Mouse (Mus musculus) erythroblast, embryonic 14.5 days (primary cell): ENCODE measurements around the gene Pip4k2b. TPM values are rescaled to one million over a fixed set of nuclear protein-coding genes. Genes with fewer than 3 reads are reported as not detected.
"Not testable (repeated sequence)": the region's sequence is repeated elsewhere in the genome, so short reads cannot be mapped to it uniquely, and the experiment has no call there.

Experiments
- H3K27me3 ChIP-seq: 2 replicates; pipeline ENCODE4 v1.6.1; 2012; ENCODE audit warnings: inconsistent platforms; ENCODE audit not compliant: control insufficient read depth
- H3K36me3 ChIP-seq: 2 replicates; pipeline ENCODE4 v1.6.1; 2012; ENCODE audit warnings: mild to moderate bottlenecking, inconsistent platforms; ENCODE audit not compliant: control insufficient read depth
- H3K4me1 ChIP-seq: 2 replicates; pipeline ENCODE4 v1.6.1; 2012; ENCODE audit warnings: inconsistent platforms; ENCODE audit not compliant: control insufficient read depth
- H3K4me3 ChIP-seq: replicated peaks from 2 replicates; pipeline ENCODE3; 2012; ENCODE audit warnings: moderate library complexity, mild to moderate bottlenecking, inconsistent platforms
- H3K9me3 ChIP-seq: 2 replicates; pipeline ENCODE4 v1.6.1; 2012; ENCODE audit warnings: low read length, inconsistent platforms, mixed read lengths; ENCODE audit not compliant: control insufficient read depth
- GATA1 ChIP-seq: IDR thresholded peaks from 2 replicates; pipeline ENCODE4 v1.6.1; 2012; ENCODE audit warnings: low read length, inconsistent platforms, mixed read lengths
- TAL1 ChIP-seq: IDR thresholded peaks from 3 replicates; pipeline ENCODE4 v1.6.1; 2012; ENCODE audit warnings: low read length, inconsistent platforms, mixed read lengths
- polyA plus RNA-seq: library from polyadenylated mRNA; stranded (reverse); fragments of >175 nt; gene quantifications from 2 replicates; pipeline ENCODE4 v1.2.3, GENCODE M21; 2012

The Pip4k2b gene
- polyA plus RNA-seq, 1 experiment = 0.17 TPM

DNA sequence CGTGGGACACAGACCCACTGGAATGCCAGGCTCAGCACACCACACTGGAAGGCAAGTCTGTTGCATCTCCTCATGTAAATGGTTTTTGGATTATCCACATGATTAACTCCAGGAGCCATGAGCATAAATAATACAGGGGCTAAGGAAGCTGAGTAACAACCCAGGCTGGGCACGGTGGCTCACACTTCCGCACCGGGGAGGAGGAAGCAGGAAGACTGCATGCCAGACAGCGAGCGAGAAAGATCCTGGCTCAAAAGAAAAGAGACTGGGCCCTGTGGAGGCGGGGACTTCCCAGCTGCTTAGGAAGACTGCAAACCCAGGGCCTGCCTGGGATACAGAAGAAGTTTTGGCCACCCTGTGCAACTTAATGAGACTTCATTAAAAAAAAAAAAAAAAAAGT lies 4.3 kb downstream of the Pip4k2b start:
- no peaks in the 10 kb centered on the region for H3K36me3 ChIP-seq
- no peaks in the 10 kb centered on the region for H3K9me3 ChIP-seq
- no peak for TF ChIP-seq TAL1
- TF ChIP-seq GATA1 = no peak
- H3K4me3 ChIP-seq = no peak overlapping the region
- no peaks in the 10 kb centered on the region for H3K27me3 ChIP-seq
- H3K4me1 ChIP-seq = peaks cover 28% of the 10 kb centered on the region

DNA sequence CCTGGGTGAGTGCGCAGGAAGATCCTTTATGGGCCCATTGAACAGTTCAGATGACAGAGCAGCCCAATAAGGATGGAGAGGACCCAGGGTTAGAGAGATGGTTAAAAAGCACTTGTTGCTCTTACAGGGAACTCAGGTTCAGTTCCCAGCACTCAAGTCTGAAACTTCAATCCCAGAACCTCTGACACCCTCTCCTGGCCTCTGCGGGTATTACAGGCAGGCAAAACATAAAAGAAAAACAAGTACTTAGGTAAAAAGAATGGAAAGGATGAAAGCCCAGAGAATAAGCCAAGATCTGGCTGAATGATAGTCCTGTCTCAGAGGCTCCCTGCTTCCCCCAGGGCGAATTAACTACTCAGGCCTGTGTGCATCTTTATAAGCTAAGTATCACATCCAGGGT lies 5.3 kb downstream of the Pip4k2b start:
- H3K27me3 ChIP-seq = no peaks in the 10 kb centered on the region
- H3K4me3 ChIP-seq = no peak overlapping the region
- H3K9me3 ChIP-seq = no peaks in the 10 kb centered on the region
- no peaks in the 10 kb centered on the region for H3K36me3 ChIP-seq
- TF ChIP-seq TAL1 (no peak), GATA1 (no peak)
- H3K4me1 ChIP-seq = peaks cover 25% of the 10 kb centered on the region

DNA sequence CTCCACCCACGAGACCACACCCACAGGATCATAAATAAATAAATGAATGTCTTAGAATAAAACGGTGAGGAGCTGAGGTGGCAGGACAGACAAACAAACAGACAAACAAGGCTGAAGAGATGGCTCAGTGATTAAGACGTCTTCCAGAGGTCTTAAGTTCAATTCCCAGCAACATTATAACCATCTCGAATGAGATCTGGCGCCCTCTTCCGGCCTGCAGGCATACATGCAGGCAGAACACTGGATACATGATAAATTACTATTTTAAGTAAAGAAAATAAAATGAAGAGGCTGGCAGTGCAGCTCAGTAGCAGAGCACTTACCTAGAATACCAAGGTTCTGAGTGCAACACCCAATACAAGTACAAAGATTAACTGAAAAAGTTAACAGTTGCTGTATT lies 5.8 kb downstream of the Pip4k2b start:
- no peak for TF ChIP-seq GATA1
- TF ChIP-seq TAL1 = no peak
- H3K4me1 ChIP-seq = peaks cover 20% of the 10 kb centered on the region
- H3K4me3 ChIP-seq = no peak overlapping the region
- no peaks in the 10 kb centered on the region for H3K9me3 ChIP-seq
- H3K36me3 ChIP-seq = no peaks in the 10 kb centered on the region
- no peaks in the 10 kb centered on the region for H3K27me3 ChIP-seq

DNA sequence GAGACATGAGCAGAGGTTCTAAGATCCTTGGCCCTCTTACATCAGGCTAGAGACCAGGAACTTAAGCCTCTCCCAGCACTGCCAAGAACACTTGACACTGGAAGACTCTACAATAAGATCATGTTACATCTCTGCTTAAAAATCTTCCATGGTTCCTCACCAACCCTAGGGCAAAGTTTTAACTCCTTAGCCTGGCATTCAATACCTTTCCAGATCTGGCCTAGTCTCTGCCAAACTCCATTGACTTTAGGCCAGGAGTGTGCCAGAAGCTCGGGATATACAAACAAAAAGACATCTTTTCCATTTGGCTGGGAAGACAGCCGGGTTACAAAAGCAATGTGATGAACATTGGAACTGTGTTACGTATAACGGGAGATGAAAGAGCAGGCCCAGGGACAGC lies 6.9 kb downstream of the Pip4k2b start:
- no peak for TF ChIP-seq TAL1
- no peak for TF ChIP-seq GATA1
- Histone ChIP-seq H3K4me1 (peaks cover 11% of the 10 kb centered on the region), H3K4me3 (no peak overlapping the region), H3K9me3 (no peaks in the 10 kb centered on the region), H3K36me3 (peaks cover 4% of the 10 kb centered on the region), H3K27me3 (no peaks in the 10 kb centered on the region)

- peaks cover 5% of the 10 kb centered on the region for H3K4me1 ChIP-seq
- H3K36me3 ChIP-seq = peaks cover 9% of the 10 kb centered on the region
- TF ChIP-seq GATA1 (no peak), TAL1 (no peak)
Observed at GRCm38 (mm10) chr11:97736645-97737044, 7.9 kb downstream of the Pip4k2b start.

DNA sequence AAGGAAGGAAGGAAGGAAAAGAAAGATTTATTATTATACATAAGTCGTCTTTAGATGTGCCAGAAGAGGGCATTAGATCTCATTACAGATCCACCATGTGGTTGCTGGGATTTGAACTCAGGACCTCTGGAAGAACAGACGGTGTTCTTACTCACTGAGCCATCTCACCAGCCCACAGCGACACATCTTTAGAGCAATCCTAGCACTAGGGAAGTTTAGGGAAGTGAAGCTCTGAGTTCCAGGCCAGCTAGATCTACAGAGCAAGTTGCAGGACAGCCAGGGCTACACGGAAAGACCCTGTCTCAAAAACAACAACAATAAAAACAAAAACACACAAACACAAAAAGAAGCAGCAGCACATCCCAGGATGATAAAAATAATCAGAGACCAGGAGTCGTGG lies 9.7 kb downstream of the Pip4k2b start:
- not testable (repeated sequence) for H3K9me3 ChIP-seq, H3K4me3 ChIP-seq, H3K4me1 ChIP-seq, H3K27me3 ChIP-seq
- peaks cover 19% of the 10 kb centered on the region for H3K36me3 ChIP-seq

More at GRCm38 (mm10) chr11:97736645-97737044, 7.9 kb downstream of the Pip4k2b start:
- no peaks in the 10 kb centered on the region for H3K9me3 ChIP-seq
- no peaks in the 10 kb centered on the region for H3K27me3 ChIP-seq
- no peak overlapping the region for H3K4me3 ChIP-seq

DNA sequence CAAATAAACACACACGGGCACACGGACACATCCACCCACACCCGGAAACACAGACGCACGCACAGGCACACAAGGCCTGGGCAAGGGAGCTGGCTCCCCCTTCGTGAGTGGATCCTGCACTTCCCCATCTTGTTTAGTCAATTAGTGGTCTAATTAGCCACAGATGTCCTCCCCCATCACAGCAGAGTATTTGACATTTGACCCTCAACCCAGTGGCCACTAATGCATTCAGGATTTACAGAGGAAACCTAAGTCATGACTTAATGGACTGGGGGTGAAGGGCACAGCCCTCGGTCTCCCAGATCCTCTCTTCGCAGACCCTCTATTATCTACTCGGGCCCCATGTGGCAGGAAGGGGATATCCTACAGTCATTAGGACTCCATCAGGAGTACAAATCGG lies 10.8 kb downstream of the Pip4k2b start:
- no peaks in the 10 kb centered on the region for H3K27me3 ChIP-seq
- TF ChIP-seq TAL1 (no peak), GATA1 (no peak)
- peaks cover 27% of the 10 kb centered on the region for H3K36me3 ChIP-seq
- no peaks in the 10 kb centered on the region for H3K9me3 ChIP-seq
- no peak overlapping the region for H3K4me3 ChIP-seq
- peaks cover 2% of the 10 kb centered on the region; the same call in 1 of the 2 replicates for H3K4me1 ChIP-seq

GRCm38 (mm10) chr11:97728730-97729129 lies 15.8 kb downstream of the Pip4k2b start:
- Histone ChIP-seq H3K4me3 (no peak overlapping the region), H3K9me3 (no peaks in the 10 kb centered on the region), H3K27me3 (no peaks in the 10 kb centered on the region), H3K36me3 (peaks cover 66% of the 10 kb centered on the region), H3K4me1 (peaks cover 2% of the 10 kb centered on the region; the same call in 1 of the 2 replicates)
- TF ChIP-seq TAL1 = no peak
- TF ChIP-seq GATA1 = no peak

GRCm38 (mm10) chr11:97728311-97728710 lies 16.2 kb downstream of the Pip4k2b start:
- TF ChIP-seq TAL1 (no peak), GATA1 (no peak)

DNA sequence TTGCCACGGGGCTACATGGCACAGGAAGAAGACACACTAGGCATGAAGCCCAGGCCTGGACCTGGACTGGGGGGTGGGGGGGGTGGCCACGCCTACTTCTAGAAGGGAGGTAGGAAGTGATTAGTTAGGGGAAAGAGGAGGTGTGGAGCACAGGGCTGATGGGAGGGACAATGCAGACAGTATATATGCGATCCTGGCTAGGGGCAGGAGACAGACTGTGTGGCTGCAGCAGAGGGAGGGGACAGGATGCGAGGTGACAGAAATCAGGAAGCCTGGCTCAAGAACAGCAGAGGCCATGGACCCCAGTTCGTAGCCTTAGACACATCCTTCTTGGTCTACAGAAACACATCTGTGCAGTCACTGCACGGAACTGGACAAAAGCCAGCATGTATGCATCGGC lies 20.8 kb downstream of the Pip4k2b start:
- Histone ChIP-seq H3K4me3 (no peak overlapping the region), H3K27me3 (no peaks in the 10 kb centered on the region), H3K9me3 (peaks cover 12% of the 10 kb centered on the region), H3K36me3 (peaks cover 83% of the 10 kb centered on the region), H3K4me1 (no peaks in the 10 kb centered on the region)
- no peak for TF ChIP-seq GATA1
- no peak for TF ChIP-seq TAL1

More at GRCm38 (mm10) chr11:97728311-97728710, 16.2 kb downstream of the Pip4k2b start:
- H3K4me1 ChIP-seq = no peaks in the 10 kb centered on the region
- H3K36me3 ChIP-seq = peaks cover 71% of the 10 kb centered on the region
- H3K27me3 ChIP-seq = no peaks in the 10 kb centered on the region
- H3K4me3 ChIP-seq = no peak overlapping the region
- no peaks in the 10 kb centered on the region for H3K9me3 ChIP-seq
